Mouse (Mus musculus) granulocyte monocyte progenitor cell, adult 5-6 weeks (primary cell): ENCODE data around the gene Papss2. TPM values are rescaled to one million over a fixed set of nuclear protein-coding genes. Genes with fewer than 3 reads are reported as not detected.
A peak's percentile ranks its signal among the peaks of the same experiment; 100 is the strongest.
"Not testable (repeated sequence)": the region's sequence is repeated elsewhere in the genome, so short reads cannot be mapped to it uniquely, and the experiment has no call there.

ENCODE experiments used
- ATAC-seq: replicated peaks from 2 replicates; pipeline ENCODE4 v1.8.0; 2016; ENCODE audit warnings: mild to moderate bottlenecking, moderate TSS enrichment, inconsistent platforms; ENCODE audit not compliant: poor library complexity, severe bottlenecking
- total RNA-seq, 2 experiments: library from RNA; stranded (forward) in 1 of 2; stranded (reverse) in 1 of 2; fragments of 200-712, 200-1000 nt in 1 of 2; fragments of >200 nt in 1 of 2; fragmentation: Nextera tagmentation in 1 of 2; gene quantifications; 2 replicates each; pipeline ENCODE4 v1.2.3; 2014 to 2017

The Papss2 gene
- total RNA-seq, 2 experiments from 2014 or later: 29.5 to 49.3 TPM

- peak; percentile 99 for ATAC-seq
Measured at GRCm38 (mm10) chr19:32637357-32638275, 42.0 kb downstream of the Papss2 start.

- no peak for ATAC-seq
Measured at GRCm38 (mm10) chr19:32638276-32638903, 42.8 kb downstream of the Papss2 start.

GRCm38 (mm10) chr19:32641535-32641934 is 45.9 kb downstream of the Papss2 start:
- ATAC-seq: no peak

GRCm38 (mm10) chr19:32641995-32642394 is 46.4 kb downstream of the Papss2 start:
- ATAC-seq: no peak

- ATAC-seq: no peak
Measured at GRCm38 (mm10) chr19:32643642-32644041, 48.1 kb downstream of the Papss2 start.

- ATAC-seq: peak; percentile 48
Measured at GRCm38 (mm10) chr19:32645939-32646338, 50.3 kb downstream of the Papss2 start.

GRCm38 (mm10) chr19:32646382-32646781 is 50.8 kb downstream of the Papss2 start:
- ATAC-seq: no peak

- no peak for ATAC-seq
Measured at GRCm38 (mm10) chr19:32648019-32648571, 52.5 kb downstream of the Papss2 start.

GRCm38 (mm10) chr19:32651046-32651445 is 55.5 kb downstream of the Papss2 start:
- no peak for ATAC-seq

- ATAC-seq: 0 out of 2 replicates have a peak, but pooled peaks have one; percentile 22
Measured at GRCm38 (mm10) chr19:32653122-32653521, 57.5 kb downstream of the Papss2 start.

- ATAC-seq: no peak
Measured at GRCm38 (mm10) chr19:32653630-32654362, 58.2 kb downstream of the Papss2 start.

- no peak for ATAC-seq
Measured at GRCm38 (mm10) chr19:32659346-32659745, 63.8 kb downstream of the Papss2 start.

GRCm38 (mm10) chr19:32662936-32663335 is 67.3 kb downstream of the Papss2 start:
- peak; percentile 17; the same call in 1 of the 2 replicates for ATAC-seq

- no peak for ATAC-seq
Measured at GRCm38 (mm10) chr19:32665243-32665642, 69.7 kb downstream of the Papss2 start.

- not testable (repeated sequence) for ATAC-seq
Measured at GRCm38 (mm10) chr19:32667830-32668229, 72.2 kb downstream of the Papss2 start.

GRCm38 (mm10) chr19:32675766-32676165 is 80.2 kb downstream of the Papss2 start:
- no peak for ATAC-seq

GRCm38 (mm10) chr19:32680894-32681293 is 85.3 kb downstream of the Papss2 start:
- no peak for ATAC-seq

GRCm38 (mm10) chr19:32683081-32683480 is 87.5 kb downstream of the Papss2 start:
- no peak for ATAC-seq

GRCm38 (mm10) chr19:32687721-32688120 is 92.1 kb downstream of the Papss2 start:
- ATAC-seq: no peak

GRCm38 (mm10) chr19:32688227-32688626 is 92.6 kb downstream of the Papss2 start:
- not testable (repeated sequence) for ATAC-seq
